Mouse (Mus musculus) sigmoid colon, adult 10 weeks (tissue): ENCODE results near the gene Rap1b. TPM values are rescaled to one million over a fixed set of nuclear protein-coding genes. Genes with fewer than 3 reads are reported as not detected.

Experiments used
- polyA plus RNA-seq: library from polyadenylated mRNA; stranded (reverse); fragments of 350-450 nt; fragmentation: Illumina TruSeq; extraction: RNeasy Lipid Tissue Mini Kit (QIAGEN cat#74804); gene quantifications from one replicate; pipeline ENCODE4 v1.2.3, GENCODE M21; 2014; ENCODE audit warnings: low read depth, low replicate concordance

Gene Rap1b
- polyA plus RNA-seq, result 418 TPM

DNA sequence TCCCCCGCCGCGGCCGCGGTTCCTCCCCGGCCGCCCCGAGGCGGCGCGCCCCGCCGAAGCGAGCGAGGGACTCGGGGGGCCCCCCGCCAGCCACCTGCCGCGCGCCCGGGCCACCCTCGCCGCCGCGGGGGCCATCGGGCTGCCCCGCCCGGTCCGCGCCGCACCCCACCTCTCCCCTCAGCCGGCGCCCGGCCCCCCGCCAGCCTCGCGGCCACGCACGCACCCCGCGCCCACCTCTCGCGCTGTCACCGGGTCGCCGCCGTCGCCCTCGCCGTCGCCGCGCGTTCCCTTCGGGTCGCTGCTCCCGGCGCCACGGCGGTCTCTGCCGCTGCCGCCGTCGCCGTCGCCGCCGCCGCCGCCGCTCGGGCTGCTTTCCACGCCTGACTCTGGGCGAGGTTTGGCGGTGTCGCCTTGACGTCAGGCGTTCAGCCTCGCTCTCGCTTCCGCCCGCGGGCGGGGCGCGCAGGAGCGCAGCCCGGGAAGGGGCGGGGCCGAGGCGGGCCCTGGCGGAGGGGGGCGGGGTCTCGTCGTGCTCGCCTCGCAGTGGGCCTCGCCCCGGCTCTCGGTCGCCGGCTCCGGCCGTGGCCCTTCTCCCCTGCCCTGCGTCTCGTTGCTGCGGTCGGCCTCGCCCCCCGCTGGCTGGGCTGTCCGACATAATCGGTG is at the start of gene Rap1b:
Gene Rap1b, minus strand, starts transcription at position 439 of the 663 bp plus-strand sequence.

DNA sequence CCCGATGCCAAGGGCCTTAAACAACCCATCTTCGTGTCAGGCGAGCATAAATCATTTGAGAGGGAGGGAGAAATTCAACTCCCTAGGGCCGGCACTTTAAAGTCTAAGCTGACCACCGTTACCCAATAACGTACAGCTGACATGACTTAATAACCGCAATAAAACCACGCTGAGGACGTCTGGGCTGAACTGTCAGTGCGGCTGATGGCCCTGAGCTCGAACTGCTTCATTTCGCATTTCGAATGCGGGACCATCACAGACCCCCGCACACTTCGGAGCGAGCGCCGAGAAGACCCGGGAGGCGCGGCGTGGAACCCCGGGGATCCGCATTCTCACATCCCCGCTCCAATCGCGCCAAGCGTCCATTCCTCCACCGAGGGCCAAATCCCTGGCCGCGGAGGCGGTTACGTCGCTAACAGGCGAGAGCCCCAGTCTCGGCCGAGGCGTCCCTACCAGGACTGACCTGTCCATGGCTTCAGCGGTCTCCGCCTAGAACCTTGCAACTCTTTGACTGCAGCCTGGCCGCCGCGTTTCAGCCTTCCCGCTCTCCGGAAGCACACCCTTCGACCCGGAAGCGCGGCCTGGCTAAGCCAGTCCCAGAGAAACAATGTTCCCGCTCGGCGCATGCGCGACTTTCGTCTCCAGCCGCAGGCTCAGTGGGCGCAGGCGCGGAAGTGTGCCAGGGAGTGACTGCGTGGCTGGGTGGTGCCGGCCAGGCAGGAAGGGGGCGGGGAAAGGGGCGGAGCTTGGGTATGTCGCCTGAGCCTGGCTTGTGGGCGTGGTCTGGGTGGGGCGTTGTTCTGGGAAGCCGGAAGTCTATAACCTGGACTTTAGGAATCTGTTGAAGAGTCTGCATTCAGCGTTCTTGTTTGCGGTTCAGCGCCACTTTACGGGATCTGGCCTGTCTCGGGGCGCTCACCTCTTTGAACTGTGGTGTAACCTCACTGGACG is 53.4 kb downstream of the Rap1b start, which contains the start of gene Nup107:
Gene Nup107, minus strand, starts transcription at position 565 of the 951 bp plus-strand sequence.

Other genes starting within 250 kb of the Rap1b start
- gene Cpm, start 216.5 kb downstream of the Rap1b start, polyA plus RNA-seq, result 36.1 TPM
- gene Mdm2, start 135.3 kb downstream of the Rap1b start, polyA plus RNA-seq, result 55.6 TPM
- gene Slc35e3, start 99.7 kb downstream of the Rap1b start, polyA plus RNA-seq, result 18.9 TPM
- gene Nup107, start 53.3 kb downstream of the Rap1b start, polyA plus RNA-seq, result 35.0 TPM